Mouse (Mus musculus): ENCODE results near the gene Otop3. TPM values are rescaled to one million over a fixed set of nuclear protein-coding genes. Genes with fewer than 3 reads are reported as not detected.

Otop3 gene
- polyA plus RNA-seq, 1 experiment from 2014 or later, result not detected

GRCm38 (mm10) chr11:115297214-115297826 lies 37.2 kb upstream of the Otop3 start, which contains the start of gene Fads6:
Fads6 (minus strand) TSS chr11:115297663.
- peaks cover 11% of the 10 kb centered on the region for H3K4me1 ChIP-seq
- peaks cover 35% of the 10 kb centered on the region for H3K27me3 ChIP-seq
- no peaks in the 10 kb centered on the region for H3K9me3 ChIP-seq
- peak within 1 kb of the TSS; percentile 49 for H3K4me3 ChIP-seq (replicated peaks)
- WGBS, result under 1% methylated on average over 44 of the region's 44 CpGs
- no peak within 1 kb of the TSS for H3K27ac ChIP-seq
- no peaks in the 10 kb centered on the region for H3K36me3 ChIP-seq (replicated peaks)
- H3K9ac ChIP-seq, result peak within 1 kb of the TSS; percentile 61
- peak within 1 kb of the TSS; percentile 88 for H3K4me2 ChIP-seq
- ATAC-seq (ENCODE audit: low FRiP score), result peak; percentile 63

GRCm38 (mm10) chr11:115298160-115298559 lies 36.4 kb upstream of the Otop3 start:
- Histone ChIP-seq H3K9ac (no peak overlapping the region), H3K4me2 (peak overlapping the region; percentile 88; the same call in 1 of the 2 replicates), H3K4me1 (peaks cover 11% of the 10 kb centered on the region), H3K4me3 (replicated peaks) (no peak overlapping the region), H3K9me3 (no peaks in the 10 kb centered on the region), H3K27ac (no peak overlapping the region), H3K27me3 (peaks cover 35% of the 10 kb centered on the region), H3K36me3 (replicated peaks) (no peaks in the 10 kb centered on the region)
- no peak for ATAC-seq (ENCODE audit: low FRiP score)
- 78% methylated on average over 8 of the region's 8 CpGs for WGBS

GRCm38 (mm10) chr11:115300745-115301144 lies 33.8 kb upstream of the Otop3 start:
- H3K4me3 ChIP-seq (replicated peaks), result no peak overlapping the region
- no peaks in the 10 kb centered on the region for H3K9me3 ChIP-seq
- no peak overlapping the region for H3K9ac ChIP-seq
- H3K27me3 ChIP-seq, result peaks cover 34% of the 10 kb centered on the region
- H3K4me1 ChIP-seq, result peaks cover 11% of the 10 kb centered on the region
- 80% methylated on average over 4 of the region's 4 CpGs for WGBS
- H3K27ac ChIP-seq, result no peak overlapping the region
- ATAC-seq (ENCODE audit: low FRiP score), result no peak
- H3K36me3 ChIP-seq (replicated peaks), result no peaks in the 10 kb centered on the region
- H3K4me2 ChIP-seq, result no peak overlapping the region

- no peak for ATAC-seq (ENCODE audit: low FRiP score)
- Histone ChIP-seq H3K9ac (no peak overlapping the region), H3K27ac (no peak overlapping the region), H3K27me3 (peaks cover 31% of the 10 kb centered on the region; the same call in 1 of the 2 replicates), H3K36me3 (replicated peaks) (no peaks in the 10 kb centered on the region), H3K9me3 (no peaks in the 10 kb centered on the region), H3K4me3 (replicated peaks) (no peak overlapping the region), H3K4me2 (no peak overlapping the region), H3K4me1 (peaks cover 11% of the 10 kb centered on the region)
- 92% methylated on average over 2 of the region's 2 CpGs for WGBS
These were observed 33.2 kb upstream of the Otop3 start for GRCm38 (mm10) chr11:115301351-115301750.

- peaks cover 30% of the 10 kb centered on the region for H3K27me3 ChIP-seq
- no peaks in the 10 kb centered on the region for H3K9me3 ChIP-seq
- H3K36me3 ChIP-seq (replicated peaks), result no peaks in the 10 kb centered on the region
- WGBS, result 80% methylated on average over 8 of the region's 8 CpGs
- no peak overlapping the region for H3K4me2 ChIP-seq
- no peak for ATAC-seq (ENCODE audit: low FRiP score)
- no peak overlapping the region for H3K27ac ChIP-seq
- no peak overlapping the region for H3K4me3 ChIP-seq (replicated peaks)
- H3K9ac ChIP-seq, result no peak overlapping the region
- H3K4me1 ChIP-seq, result peaks cover 7% of the 10 kb centered on the region
These were observed 31.4 kb upstream of the Otop3 start for GRCm38 (mm10) chr11:115303167-115303566.

- Histone ChIP-seq H3K4me2 (no peak within 1 kb of the TSS), H3K9ac (peak within 1 kb of the TSS; percentile 25; the same call in 1 of the 2 replicates), H3K9me3 (no peaks in the 10 kb centered on the region), H3K27ac (no peak within 1 kb of the TSS), H3K27me3 (peaks cover 25% of the 10 kb centered on the region), H3K4me3 (replicated peaks) (no peak within 1 kb of the TSS), H3K4me1 (peaks cover 7% of the 10 kb centered on the region), H3K36me3 (replicated peaks) (no peaks in the 10 kb centered on the region)
- ATAC-seq (ENCODE audit: low FRiP score), result no peak
- WGBS, result 17% methylated on average over 8 of the region's 8 CpGs
These were observed 27.7 kb upstream of the Otop3 start, which contains the start of gene Otop2 for GRCm38 (mm10) chr11:115306863-115307262. Otop2 (plus strand) TSS chr11:115307163.

- Histone ChIP-seq H3K4me2 (no peak overlapping the region), H3K27ac (no peak overlapping the region), H3K4me1 (peaks cover 7% of the 10 kb centered on the region), H3K4me3 (replicated peaks) (no peak overlapping the region), H3K9me3 (no peaks in the 10 kb centered on the region), H3K36me3 (replicated peaks) (no peaks in the 10 kb centered on the region), H3K27me3 (peaks cover 44% of the 10 kb centered on the region), H3K9ac (no peak overlapping the region)
- 75% methylated on average over 1 of the region's 1 CpGs for WGBS
- no peak for ATAC-seq (ENCODE audit: low FRiP score)
These were observed 25.8 kb upstream of the Otop3 start for GRCm38 (mm10) chr11:115308781-115309180.

GRCm38 (mm10) chr11:115314249-115314648 lies 20.3 kb upstream of the Otop3 start:
- Histone ChIP-seq H3K4me1 (peaks cover 10% of the 10 kb centered on the region), H3K4me3 (replicated peaks) (no peak overlapping the region), H3K36me3 (replicated peaks) (no peaks in the 10 kb centered on the region), H3K4me2 (no peak overlapping the region), H3K9ac (no peak overlapping the region), H3K27me3 (peaks cover 76% of the 10 kb centered on the region), H3K27ac (no peak overlapping the region), H3K9me3 (no peaks in the 10 kb centered on the region)
- ATAC-seq (ENCODE audit: low FRiP score), result no peak
- WGBS, result 49% methylated on average over 2 of the region's 2 CpGs

GRCm38 (mm10) chr11:115317204-115317603 lies 17.3 kb upstream of the Otop3 start:
- no peaks in the 10 kb centered on the region for H3K36me3 ChIP-seq (replicated peaks)
- 61% methylated on average over 7 of the region's 7 CpGs for WGBS

GRCm38 (mm10) chr11:115318245-115319027 lies 16.1 kb upstream of the Otop3 start:
- H3K4me2 ChIP-seq, result no peak overlapping the region
- H3K4me1 ChIP-seq, result peaks cover 32% of the 10 kb centered on the region
- H3K27ac ChIP-seq, result no peak overlapping the region
- H3K36me3 ChIP-seq (replicated peaks), result no peaks in the 10 kb centered on the region
- H3K9ac ChIP-seq, result no peak overlapping the region
- H3K9me3 ChIP-seq, result no peaks in the 10 kb centered on the region
- peak overlapping the region; percentile 6; the same call in 1 of the 2 replicates for H3K4me3 ChIP-seq (replicated peaks)
- WGBS, result 3% methylated on average over 63 of the region's 63 CpGs
- ATAC-seq (ENCODE audit: low FRiP score), result no peak
- peaks cover 100% of the 10 kb centered on the region for H3K27me3 ChIP-seq

More at GRCm38 (mm10) chr11:115317204-115317603, 17.3 kb upstream of the Otop3 start:
- no peak for ATAC-seq (ENCODE audit: low FRiP score)
- peaks cover 27% of the 10 kb centered on the region for H3K4me1 ChIP-seq
- no peak overlapping the region for H3K4me2 ChIP-seq
- no peak overlapping the region for H3K9ac ChIP-seq
- H3K4me3 ChIP-seq (replicated peaks), result no peak overlapping the region
- H3K27ac ChIP-seq, result no peak overlapping the region
- no peaks in the 10 kb centered on the region for H3K9me3 ChIP-seq
- peaks cover 100% of the 10 kb centered on the region for H3K27me3 ChIP-seq

GRCm38 (mm10) chr11:115319704-115320383 lies 14.7 kb upstream of the Otop3 start:
- H3K27ac ChIP-seq, result no peak overlapping the region
- no peak for ATAC-seq (ENCODE audit: low FRiP score)
- H3K9me3 ChIP-seq, result no peaks in the 10 kb centered on the region
- H3K4me2 ChIP-seq, result no peak overlapping the region
- H3K4me1 ChIP-seq, result peaks cover 32% of the 10 kb centered on the region
- WGBS, result 3% methylated on average over 18 of the region's 18 CpGs
- H3K36me3 ChIP-seq (replicated peaks), result no peaks in the 10 kb centered on the region
- H3K4me3 ChIP-seq (replicated peaks), result no peak overlapping the region
- H3K27me3 ChIP-seq, result peaks cover 100% of the 10 kb centered on the region
- H3K9ac ChIP-seq, result no peak overlapping the region
